Mouse (Mus musculus) right cerebral cortex, postnatal 4 days (tissue): ENCODE results near the gene Gatad2a.
"Not testable (repeated sequence)": the region's sequence is repeated elsewhere in the genome, so short reads cannot be mapped to it uniquely, and the experiment has no call there.

ENCODE experiments used
- DNase-seq: peaks from one replicate; pipeline ENCODE4 v3.0.0-alpha.2; 2022

The Gatad2a gene

DNA sequence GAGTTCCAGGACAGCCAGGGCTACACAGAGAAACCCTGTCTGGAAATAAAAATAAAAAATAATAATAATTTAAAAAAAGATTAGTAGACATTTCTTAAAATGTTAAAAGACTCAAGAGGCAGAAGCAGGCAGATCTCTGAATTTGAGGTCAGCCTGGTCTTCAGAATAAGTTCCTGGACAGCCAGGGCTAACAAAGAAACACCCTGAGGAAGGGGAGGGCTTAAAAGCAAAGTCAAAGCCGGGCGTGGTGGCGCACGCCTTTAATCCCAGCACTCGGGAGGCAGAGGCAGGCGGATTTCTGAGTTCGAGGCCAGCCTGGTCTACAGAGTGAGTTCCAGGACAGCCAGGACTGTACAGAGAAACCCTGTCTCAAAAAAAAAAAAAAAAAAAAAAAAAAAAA is 7.2 kb downstream of the Gatad2a start:
- DNase-seq = not testable (repeated sequence)

DNA sequence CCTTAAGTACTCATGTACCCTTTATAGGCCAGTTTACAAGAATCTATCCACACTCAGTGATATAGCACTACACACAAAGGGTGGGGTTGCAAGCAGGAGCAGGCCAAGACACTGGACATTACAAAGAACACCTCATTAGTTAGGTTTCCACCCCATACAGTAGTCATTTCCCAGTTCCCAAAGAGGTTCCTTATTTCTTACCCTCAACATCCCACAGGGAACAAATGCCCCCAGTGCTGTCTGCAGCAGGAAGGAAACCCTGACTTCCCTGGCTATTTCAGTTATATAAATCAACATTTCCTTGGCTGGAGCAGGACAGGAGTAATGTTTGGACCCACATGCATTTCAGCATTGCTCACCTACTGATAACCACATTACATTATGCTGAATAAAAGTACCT is 8.4 kb downstream of the Gatad2a start:
- DNase-seq = no peak

GRCm38 (mm10) chr8:69984876-69985553 is 11.2 kb downstream of the Gatad2a start:
- no peak for DNase-seq

- DNase-seq = no peak
Observed at GRCm38 (mm10) chr8:69978456-69978855, 17.7 kb downstream of the Gatad2a start.

DNA sequence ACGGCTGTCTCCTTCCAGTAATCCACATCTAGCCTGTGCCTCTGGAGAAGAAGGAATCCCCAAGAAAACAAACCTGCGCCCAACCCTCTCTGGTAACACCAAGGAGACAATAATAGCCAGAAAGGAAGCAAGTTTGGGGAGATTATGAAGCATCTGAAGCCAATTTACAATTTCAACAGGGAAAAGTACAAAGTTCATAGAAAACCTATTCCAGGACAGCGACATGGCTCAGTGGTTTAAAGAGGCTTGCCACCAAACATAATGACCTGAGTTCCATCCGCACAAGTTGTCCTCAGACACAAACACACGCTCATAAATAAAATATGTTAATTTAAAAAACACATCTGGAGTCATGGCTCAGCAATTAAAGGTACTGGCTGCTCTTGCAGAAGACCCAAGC is 21.4 kb downstream of the Gatad2a start:
- DNase-seq = no peak

- DNase-seq = peak; percentile 84
Observed at GRCm38 (mm10) chr8:69974194-69974614, 22.0 kb downstream of the Gatad2a start.

- DNase-seq = peak; percentile 55
Observed at GRCm38 (mm10) chr8:69973442-69974161, 22.6 kb downstream of the Gatad2a start.

DNA sequence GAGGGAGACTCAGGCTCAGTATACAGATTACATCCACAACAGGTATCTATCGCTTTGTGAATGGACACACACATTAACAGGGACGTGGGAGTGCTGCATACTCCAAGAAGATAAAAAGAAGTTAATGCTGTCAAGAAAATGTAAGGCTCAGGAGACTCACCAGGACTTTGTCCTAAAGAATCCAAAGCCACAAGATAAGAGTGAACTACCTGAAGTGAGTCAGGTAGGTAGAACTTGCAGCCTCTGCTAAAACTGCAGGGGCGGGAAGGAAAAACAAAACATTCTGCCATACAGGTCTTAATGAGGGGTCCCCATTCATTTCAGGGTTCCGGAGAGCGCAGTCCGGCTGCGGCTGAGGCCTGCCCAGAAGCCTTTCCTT is 23.1 kb downstream of the Gatad2a start:
- DNase-seq = no peak

DNA sequence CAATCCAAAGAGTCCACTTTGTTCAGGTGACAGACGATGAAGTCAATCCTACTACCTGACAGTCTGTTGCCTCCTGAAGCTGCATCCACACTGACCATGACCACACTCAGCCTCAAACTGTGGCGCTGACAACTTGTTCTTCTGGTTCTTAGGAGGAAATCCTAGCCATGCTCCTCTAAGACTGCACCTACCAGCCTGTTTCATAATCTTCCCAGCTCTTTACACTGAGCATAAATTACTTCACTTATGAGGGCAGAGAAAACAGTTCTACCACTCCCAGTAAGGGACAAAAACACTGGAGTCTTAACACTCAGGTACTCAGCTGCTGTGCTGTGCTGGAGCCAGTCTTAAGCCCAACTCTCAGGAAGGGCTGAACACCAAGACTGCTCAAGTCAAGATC is 25.3 kb downstream of the Gatad2a start:
- no peak for DNase-seq

DNA sequence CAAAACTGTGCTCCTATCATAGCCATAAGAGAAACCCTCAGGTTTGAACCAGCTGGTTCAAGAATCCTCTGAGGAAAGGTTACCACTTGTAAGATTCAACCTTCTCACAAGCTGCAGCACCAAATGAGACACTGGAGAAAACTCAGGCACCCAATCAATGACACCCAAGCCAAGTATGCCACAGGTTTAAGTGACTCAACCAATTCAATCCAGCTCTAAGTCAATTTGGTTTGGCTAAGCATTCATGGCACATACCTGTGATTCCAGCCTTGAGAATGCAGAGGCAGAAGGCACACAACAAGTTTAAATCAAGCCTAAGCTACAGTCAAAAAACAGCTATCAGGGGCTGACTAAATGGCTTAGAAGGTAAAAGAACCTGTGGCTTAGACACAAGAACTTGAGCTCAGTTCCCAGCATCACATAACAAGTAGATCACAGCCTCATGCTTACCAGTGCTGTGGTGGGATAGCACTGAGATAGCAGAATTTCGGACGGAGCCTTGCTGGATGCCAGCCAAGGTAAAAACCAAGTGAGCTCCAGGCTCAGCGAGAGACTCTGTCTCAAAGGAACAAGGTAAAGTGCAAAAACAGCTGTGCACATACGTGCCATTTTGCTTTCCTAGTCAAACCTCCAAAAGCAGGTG is 28.8 kb downstream of the Gatad2a start:
- no peak for DNase-seq

- DNase-seq = no peak
Observed at GRCm38 (mm10) chr8:69959241-69959640, 36.9 kb downstream of the Gatad2a start.

DNA sequence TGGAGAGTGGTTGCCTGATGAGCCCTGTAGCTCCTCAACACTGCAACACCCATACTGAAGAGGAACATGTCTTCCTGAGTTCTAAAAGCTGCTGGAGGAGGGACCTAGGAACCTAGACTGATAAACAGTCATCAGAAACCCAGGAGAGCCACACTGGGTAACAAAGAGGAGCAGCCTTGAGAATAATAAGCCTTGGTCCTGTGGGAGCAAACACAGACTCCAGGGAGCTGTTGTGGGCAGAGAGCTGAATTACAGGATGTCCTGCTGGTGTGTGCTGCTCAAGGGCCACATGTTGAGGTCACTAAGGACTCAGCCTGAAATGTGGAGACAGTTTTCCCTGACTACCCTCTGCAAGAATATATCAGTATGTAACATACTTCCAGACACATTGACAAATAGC is 38.3 kb downstream of the Gatad2a start:
- DNase-seq = no peak

- no peak for DNase-seq
Observed at GRCm38 (mm10) chr8:69957419-69957818, 38.8 kb downstream of the Gatad2a start.

GRCm38 (mm10) chr8:69956651-69957050 is 39.5 kb downstream of the Gatad2a start:
- no peak for DNase-seq

DNA sequence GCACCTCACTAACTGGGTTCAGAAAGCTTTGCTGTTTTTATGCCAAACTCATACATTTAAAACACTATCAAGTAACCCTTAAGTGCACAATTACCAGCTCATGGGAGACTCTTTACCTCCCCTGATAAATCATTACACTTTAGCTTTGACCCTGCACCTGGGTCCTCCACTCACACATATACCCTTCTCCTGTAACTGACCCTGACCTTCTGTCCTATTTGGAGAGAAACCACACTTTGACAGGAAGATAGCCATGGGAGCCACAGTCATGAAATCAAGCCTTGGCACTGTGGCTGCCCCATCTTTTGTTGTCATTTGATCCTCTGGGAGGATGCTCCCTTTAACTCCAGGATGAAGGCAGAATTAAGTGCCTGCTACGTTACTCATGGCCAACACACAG is 41.5 kb downstream of the Gatad2a start:
- DNase-seq = no peak

GRCm38 (mm10) chr8:69954213-69954612 is 42.0 kb downstream of the Gatad2a start:
- DNase-seq = no peak

DNA sequence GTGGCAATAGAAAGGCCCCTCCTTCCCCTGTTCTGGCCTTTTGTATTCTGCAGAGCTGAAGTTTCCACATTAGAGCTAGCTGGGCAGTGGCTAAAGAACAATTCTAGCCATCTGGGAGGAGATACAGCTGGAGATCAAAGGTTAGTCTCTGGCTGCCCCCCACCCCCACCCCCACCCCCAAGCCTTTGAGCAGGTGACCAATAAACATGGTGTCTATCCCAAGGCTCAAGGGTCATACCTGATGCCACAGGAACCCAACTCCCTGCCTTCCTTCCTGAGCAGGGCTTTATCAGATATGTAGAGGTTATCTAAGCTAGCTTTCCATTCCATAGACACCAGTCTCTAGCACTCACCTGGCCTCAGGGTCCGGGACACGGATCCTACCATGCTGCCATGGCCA is 45.9 kb downstream of the Gatad2a start:
- DNase-seq = no peak

- not testable (repeated sequence) for DNase-seq
Observed at GRCm38 (mm10) chr8:69942495-69942894, 53.7 kb downstream of the Gatad2a start.

DNA sequence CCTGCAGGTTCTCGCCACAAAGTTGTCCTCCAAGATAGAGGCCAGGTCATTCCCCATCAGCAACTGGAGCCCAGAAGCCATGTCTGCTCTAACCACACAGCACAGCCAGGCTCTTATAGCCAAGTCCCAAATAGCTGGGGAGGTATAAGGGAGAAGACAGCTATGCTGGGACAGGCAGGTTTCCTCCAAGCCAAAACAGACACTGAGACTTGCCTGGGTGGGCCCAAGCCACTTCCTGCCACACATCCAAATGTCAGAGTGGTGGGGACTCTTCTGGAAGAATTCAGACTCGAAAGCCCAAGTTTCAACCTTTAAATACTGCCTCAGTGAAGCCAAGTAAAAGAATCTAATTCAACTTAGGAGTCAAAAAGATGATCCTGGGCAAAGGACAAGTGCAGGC is 55.8 kb downstream of the Gatad2a start:
- DNase-seq = no peak

DNA sequence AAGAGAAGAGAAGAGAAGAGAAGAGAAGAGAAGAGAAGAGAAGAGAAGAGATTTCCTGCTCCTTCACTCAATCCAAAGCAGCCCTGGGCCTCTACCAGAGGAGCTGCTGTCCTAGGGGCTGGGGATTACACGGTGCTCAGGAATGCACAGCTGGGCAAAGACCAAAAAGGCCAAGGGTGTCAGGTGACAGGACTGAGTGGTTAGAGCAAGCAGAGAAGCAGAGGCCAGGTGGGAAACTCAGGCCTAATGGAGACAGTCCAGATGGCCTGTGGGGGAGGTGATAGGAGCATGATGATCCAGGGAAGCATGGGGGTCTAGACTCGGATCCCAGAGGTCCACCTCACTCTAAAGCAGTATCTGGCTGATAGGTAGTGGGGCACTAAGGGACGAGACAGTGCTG is 56.6 kb downstream of the Gatad2a start:
- DNase-seq = no peak

DNA sequence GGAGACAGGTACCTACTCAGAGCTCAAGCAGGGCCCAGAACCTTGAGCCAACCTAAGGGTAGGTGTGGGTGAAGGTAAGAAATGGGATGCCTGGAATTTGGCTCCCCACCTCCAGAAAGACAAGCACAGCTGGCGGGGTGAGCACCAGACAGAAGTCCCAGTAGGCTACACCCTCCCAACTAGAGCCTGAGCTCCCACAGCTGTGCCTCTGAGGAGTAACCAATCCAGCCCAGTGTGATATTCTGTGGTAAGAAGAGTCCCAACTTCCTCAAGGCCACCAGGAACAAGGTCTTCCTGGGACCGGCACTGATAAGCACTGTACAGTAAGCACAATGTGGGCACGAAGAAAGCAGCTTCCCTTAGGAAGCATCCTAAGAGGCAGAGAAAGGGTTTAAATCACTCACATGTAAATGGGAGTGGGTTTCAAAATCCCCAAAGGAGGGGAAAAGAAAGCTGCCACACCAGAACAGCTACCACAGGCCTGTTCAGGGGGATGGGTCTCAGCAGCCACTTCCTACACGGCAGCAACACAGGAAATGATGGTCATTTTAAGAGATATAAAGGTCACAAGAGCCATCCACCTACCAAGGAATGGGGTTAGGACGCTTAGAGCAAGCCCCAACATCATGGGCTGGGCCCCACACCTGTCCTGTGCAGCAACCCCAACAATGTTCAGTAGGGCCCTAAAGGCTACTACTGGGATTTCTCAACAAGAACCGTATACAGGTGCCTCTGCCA is 57.8 kb downstream of the Gatad2a start:
- DNase-seq = no peak

DNA sequence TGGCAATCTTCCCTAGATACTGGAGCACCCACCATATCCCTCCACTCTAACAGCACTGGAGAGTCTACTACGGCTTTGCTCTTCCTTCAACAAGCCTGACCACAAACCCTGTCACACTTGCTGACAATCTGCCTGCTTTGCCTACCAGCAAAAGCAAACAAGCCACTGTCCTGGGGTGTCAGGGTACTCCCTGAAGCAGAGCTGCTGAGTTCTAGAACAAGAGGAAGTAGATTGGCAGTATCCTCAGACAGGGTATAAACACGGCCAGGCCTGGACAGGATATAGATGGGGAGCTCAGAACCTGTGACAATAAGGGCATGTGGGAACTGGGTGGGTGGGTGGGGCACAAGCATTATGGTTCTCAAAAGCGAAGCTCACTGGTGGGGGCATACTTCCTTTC is 58.7 kb downstream of the Gatad2a start:
- DNase-seq = no peak

- no peak for DNase-seq
Observed at GRCm38 (mm10) chr8:69936050-69936794, 60.0 kb downstream of the Gatad2a start.
